Mouse (Mus musculus) heart, postnatal 0 days (tissue): ENCODE data around the gene Gm49373.

Experiments
- CTCF ChIP-seq: IDR thresholded peaks from 2 replicates; pipeline ENCODE4 v1.5.1; 2016; ENCODE audit warnings: antibody characterized with exemption, control low read depth, low read depth
- EP300 ChIP-seq: IDR thresholded peaks from 2 replicates; pipeline ENCODE4 v1.6.1; 2016; ENCODE audit warnings: antibody characterized with exemption, low read depth

DNA sequence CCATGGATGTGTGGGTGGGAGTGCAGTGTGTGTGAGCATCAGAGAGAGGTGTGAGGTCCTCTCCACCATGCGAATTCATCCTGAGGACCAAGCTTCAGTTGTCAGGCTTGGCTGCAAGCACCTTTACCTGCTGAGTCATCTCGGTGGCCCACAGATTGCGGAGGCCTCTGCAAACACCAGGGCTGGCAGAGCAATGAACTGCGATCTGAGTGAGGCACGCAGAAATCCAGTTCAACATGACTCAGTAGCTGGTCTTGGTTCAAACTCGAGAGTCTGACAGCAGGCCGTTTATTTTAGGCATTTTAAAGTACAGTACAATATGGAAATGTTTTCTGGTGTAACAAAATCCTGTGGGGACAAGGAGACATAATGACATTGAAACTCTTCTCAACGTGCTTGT, 24.9 kb upstream of the Gm49373 start:
- TF ChIP-seq EP300 (no peak), CTCF (no peak)
